Mouse (Mus musculus): ENCODE results near the gene Lrrc29. TPM values are rescaled to one million over a fixed set of nuclear protein-coding genes. Genes with fewer than 3 reads are reported as not detected.
"Not testable (repeated sequence)": the region's sequence is repeated elsewhere in the genome, so short reads cannot be mapped to it uniquely, and the experiment has no call there.

The Lrrc29 gene
- polyA plus RNA-seq, 1 experiment from 2014 or later = 3.1 TPM

- peak overlapping the region; percentile 49 for H3K4me2 ChIP-seq
- peak overlapping the region; percentile 32 for H3K4me3 ChIP-seq (ENCODE audit: low read depth, low read length)
- H3K9ac ChIP-seq = peak overlapping the region; percentile 18; the same call in 1 of the 2 replicates
- peak overlapping the region; percentile 37; the same call in 1 of the 2 replicates for H3K27ac ChIP-seq (ENCODE audit: low read depth)
- ATAC-seq (ENCODE audit: insufficient read depth) (no peak), DNase-seq (no peak)
- peaks cover 6% of the 10 kb centered on the region for H3K27me3 ChIP-seq (ENCODE audit: insufficient read depth, low read length)
- 56% methylated on average over 11 of the region's 11 CpGs for WGBS
- no peaks in the 10 kb centered on the region for H3K9me3 ChIP-seq (ENCODE audit: low read depth, low read length)
- 0 out of 2 replicates have a peak, but pooled peaks cover 6% of the 10 kb centered on the region for H3K4me1 ChIP-seq (ENCODE audit: insufficient read depth)
- peaks cover 18% of the 10 kb centered on the region for H3K36me3 ChIP-seq (ENCODE audit: insufficient read depth)
- no peak for TF ChIP-seq CTCF (IDR thresholded peaks at IDR 0.05; ENCODE audit: low read depth)
Observed at GRCm38 (mm10) chr8:105295256-105295655, 30.8 kb downstream of the Lrrc29 start.

DNA sequence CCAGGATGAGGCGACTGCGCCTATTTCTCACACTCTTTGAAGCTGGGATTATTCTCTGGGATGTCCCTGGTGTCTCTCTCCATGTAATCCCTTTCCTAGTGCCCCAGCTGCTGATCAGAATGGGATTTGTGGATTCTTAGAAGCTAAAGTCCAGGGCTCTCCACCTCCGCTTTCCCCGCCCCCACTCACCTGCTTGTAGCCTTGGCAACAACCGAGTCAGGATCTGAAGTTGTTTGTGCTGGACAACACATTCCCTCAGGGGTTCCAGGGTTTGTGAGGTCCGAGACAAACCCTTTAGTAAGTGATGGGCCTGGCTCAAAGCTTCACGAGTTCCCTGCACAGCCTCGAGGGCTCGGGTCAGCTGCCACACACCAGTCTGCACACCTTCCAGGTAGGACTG, 31.3 kb downstream of the Lrrc29 start:
- Histone ChIP-seq H3K4me3 (ENCODE audit: low read depth, low read length) (peak overlapping the region; percentile 32), H3K27ac (ENCODE audit: low read depth) (no peak overlapping the region), H3K4me1 (ENCODE audit: insufficient read depth) (0 out of 2 replicates have a peak, but pooled peaks cover 6% of the 10 kb centered on the region), H3K4me2 (peak overlapping the region; percentile 49), H3K36me3 (ENCODE audit: insufficient read depth) (peaks cover 13% of the 10 kb centered on the region; the same call in 1 of the 2 replicates), H3K9ac (peak overlapping the region; percentile 18; the same call in 1 of the 2 replicates), H3K27me3 (ENCODE audit: insufficient read depth, low read length) (peaks cover 11% of the 10 kb centered on the region), H3K9me3 (ENCODE audit: low read depth, low read length) (no peaks in the 10 kb centered on the region)
- ATAC-seq (ENCODE audit: insufficient read depth) (no peak), DNase-seq (no peak)
- WGBS = 55% methylated on average over 9 of the region's 9 CpGs
- no peak for TF ChIP-seq CTCF (IDR thresholded peaks at IDR 0.05; ENCODE audit: low read depth)

- H3K36me3 ChIP-seq (ENCODE audit: insufficient read depth) = 0 out of 2 replicates have a peak, but pooled peaks cover 2% of the 10 kb centered on the region
- whole genome bisulfite sequencing = 56% methylated on average over 19 of the region's 19 CpGs
Observed at GRCm38 (mm10) chr8:105293405-105293804, 32.7 kb downstream of the Lrrc29 start.

DNA sequence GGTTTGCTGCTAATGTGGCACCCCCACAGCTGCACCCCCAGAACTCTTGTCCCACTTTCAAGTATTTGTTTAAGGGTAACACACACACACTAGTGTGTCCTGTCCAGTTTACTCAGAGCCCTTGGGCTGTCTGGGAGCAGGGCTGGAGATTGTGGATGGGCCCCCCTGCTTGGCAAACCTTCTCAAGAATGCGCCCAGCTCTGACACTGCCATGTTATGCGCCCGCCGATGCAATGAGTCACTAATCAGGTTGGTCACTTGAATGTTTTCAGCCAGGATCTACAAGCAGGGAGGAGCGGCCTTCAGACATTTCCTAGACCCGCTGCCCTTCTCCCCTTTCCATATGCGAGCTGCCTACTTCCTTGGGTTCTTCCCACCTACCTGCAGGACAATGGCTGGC, 33.6 kb downstream of the Lrrc29 start:
- TF ChIP-seq CTCF (IDR thresholded peaks at IDR 0.05; ENCODE audit: low read depth) = no peak
- H3K4me1 ChIP-seq (ENCODE audit: insufficient read depth) = no peaks in the 10 kb centered on the region; the same call in 1 of the 2 replicates

More at GRCm38 (mm10) chr8:105293405-105293804, 32.7 kb downstream of the Lrrc29 start:
- Histone ChIP-seq H3K9me3 (ENCODE audit: low read depth, low read length) (no peaks in the 10 kb centered on the region), H3K4me1 (ENCODE audit: insufficient read depth) (0 out of 2 replicates have a peak, but pooled peaks cover 3% of the 10 kb centered on the region), H3K4me3 (ENCODE audit: low read depth, low read length) (no peak overlapping the region), H3K27me3 (ENCODE audit: insufficient read depth, low read length) (peaks cover 13% of the 10 kb centered on the region), H3K4me2 (no peak overlapping the region), H3K27ac (ENCODE audit: low read depth) (no peak overlapping the region), H3K9ac (no peak overlapping the region)
- no peak for TF ChIP-seq CTCF (IDR thresholded peaks at IDR 0.05; ENCODE audit: low read depth)
- no peak for ATAC-seq (ENCODE audit: insufficient read depth)
- DNase-seq = no peak

GRCm38 (mm10) chr8:105291802-105292201, 34.3 kb downstream of the Lrrc29 start:
- H3K9ac ChIP-seq; H3K27ac ChIP-seq (ENCODE audit: low read depth); H3K4me2 ChIP-seq; DNase-seq; H3K9me3 ChIP-seq (ENCODE audit: low read depth, low read length); H3K4me1 ChIP-seq (ENCODE audit: insufficient read depth); H3K4me3 ChIP-seq (ENCODE audit: low read depth, low read length); ATAC-seq (ENCODE audit: insufficient read depth); H3K36me3 ChIP-seq (ENCODE audit: insufficient read depth): not testable (repeated sequence)
- peaks cover 13% of the 10 kb centered on the region for H3K27me3 ChIP-seq (ENCODE audit: insufficient read depth, low read length)
- peak; percentile 28 for TF ChIP-seq CTCF (IDR thresholded peaks at IDR 0.05; ENCODE audit: low read depth)
- 67% methylated on average over 3 of the region's 3 CpGs for WGBS

More for the DNA sequence above, 33.6 kb downstream of the Lrrc29 start:
- peaks cover 13% of the 10 kb centered on the region for H3K27me3 ChIP-seq (ENCODE audit: insufficient read depth, low read length)
- no peak overlapping the region for H3K4me2 ChIP-seq
- H3K9me3 ChIP-seq (ENCODE audit: low read depth, low read length) = no peaks in the 10 kb centered on the region
- no peak for ATAC-seq (ENCODE audit: insufficient read depth)
- WGBS = 72% methylated on average over 7 of the region's 7 CpGs
- no peak overlapping the region for H3K27ac ChIP-seq (ENCODE audit: low read depth)
- DNase-seq = no peak
- no peaks in the 10 kb centered on the region for H3K36me3 ChIP-seq (ENCODE audit: insufficient read depth)
- no peak overlapping the region for H3K9ac ChIP-seq
- H3K4me3 ChIP-seq (ENCODE audit: low read depth, low read length) = no peak overlapping the region

DNA sequence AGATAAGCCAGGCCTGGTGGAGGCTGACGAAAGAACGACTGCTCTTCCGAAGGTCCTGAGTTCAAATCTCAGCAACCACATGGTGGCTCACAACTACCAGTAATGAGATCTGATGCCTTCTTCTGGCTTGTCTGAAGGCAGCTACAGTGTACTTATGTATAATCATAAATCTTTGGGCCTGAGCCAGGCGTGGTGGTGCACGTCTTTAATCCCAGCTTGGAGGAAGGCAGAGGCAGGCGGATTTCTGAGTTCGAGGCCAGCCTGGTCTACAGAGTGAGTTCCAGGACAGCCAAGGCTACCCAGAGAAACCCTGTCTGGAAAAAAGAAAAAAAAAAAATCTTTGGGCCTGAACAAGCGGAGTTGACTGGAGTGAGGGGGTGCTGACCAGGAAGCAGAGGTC, 34.7 kb downstream of the Lrrc29 start:
- not testable (repeated sequence) for H3K9ac ChIP-seq; H3K27ac ChIP-seq (ENCODE audit: low read depth); H3K36me3 ChIP-seq (ENCODE audit: insufficient read depth); H3K9me3 ChIP-seq (ENCODE audit: low read depth, low read length); H3K4me3 ChIP-seq (ENCODE audit: low read depth, low read length); DNase-seq; H3K4me1 ChIP-seq (ENCODE audit: insufficient read depth); H3K4me2 ChIP-seq; ATAC-seq (ENCODE audit: insufficient read depth)
- peaks cover 13% of the 10 kb centered on the region for H3K27me3 ChIP-seq (ENCODE audit: insufficient read depth, low read length)
- 74% methylated on average over 8 of the region's 8 CpGs for WGBS

DNA sequence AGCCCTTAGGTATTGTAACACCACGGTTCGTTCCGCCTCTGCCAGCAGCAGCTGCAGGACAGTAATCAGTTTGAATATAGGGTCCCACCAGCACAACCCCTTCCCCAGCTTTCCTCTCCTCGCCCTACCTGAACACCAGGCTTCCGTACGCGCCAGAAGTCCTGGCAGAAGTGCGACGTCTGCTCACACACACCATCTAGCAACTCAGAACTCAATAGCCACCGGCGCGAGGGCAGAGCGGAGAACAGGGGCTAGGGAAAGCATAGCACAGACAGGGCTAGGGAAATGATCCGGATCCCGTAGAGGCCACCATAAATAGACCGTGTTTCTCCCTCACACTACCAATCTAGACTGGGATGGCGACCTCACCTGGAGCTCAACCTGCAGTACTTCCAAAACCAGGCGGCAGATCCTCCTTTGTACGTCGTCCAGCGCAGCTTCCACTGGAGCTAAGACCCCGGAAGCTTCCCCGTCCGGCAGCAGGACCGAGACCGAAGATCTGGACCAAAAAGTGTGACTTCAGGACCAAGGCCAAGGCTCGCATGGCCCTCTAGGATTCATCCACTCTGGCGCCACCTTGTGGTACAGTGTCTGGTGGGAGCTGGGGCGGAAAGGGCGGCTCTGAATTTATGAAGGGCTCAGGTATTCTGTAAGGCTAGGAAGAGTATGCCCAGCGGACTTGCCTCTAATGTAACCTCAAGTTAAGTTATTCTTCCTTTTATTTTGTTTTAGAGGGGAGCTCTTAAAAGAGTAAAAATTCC, 35.3 kb downstream of the Lrrc29 start:
- H3K4me1 ChIP-seq (ENCODE audit: insufficient read depth) = no peaks in the 10 kb centered on the region; the same call in 1 of the 2 replicates
- WGBS = 7% methylated on average over 31 of the region's 31 CpGs
- peak; percentile 96 for TF ChIP-seq CTCF (IDR thresholded peaks at IDR 0.05; ENCODE audit: low read depth)
- peaks cover 13% of the 10 kb centered on the region for H3K27me3 ChIP-seq (ENCODE audit: insufficient read depth, low read length)
- DNase-seq (peak; percentile 98), ATAC-seq (ENCODE audit: insufficient read depth) (peak; percentile 1; the same call in 1 of the 2 replicates)
- H3K36me3 ChIP-seq (ENCODE audit: insufficient read depth) = no peaks in the 10 kb centered on the region
- H3K4me3 ChIP-seq (ENCODE audit: low read depth, low read length) = no peak overlapping the region; the same call in 1 of the 2 replicates
- H3K27ac ChIP-seq (ENCODE audit: low read depth) = no peak overlapping the region
- no peak overlapping the region for H3K9ac ChIP-seq
- H3K4me2 ChIP-seq = peak overlapping the region; percentile 84
- H3K9me3 ChIP-seq (ENCODE audit: low read depth, low read length) = no peaks in the 10 kb centered on the region

Data from lung, embryonic 14.5 days (tissue).